Mouse (Mus musculus) lung, embryonic 14.5 days (tissue): ENCODE measurements around the gene Pgp. TPM values are rescaled to one million over a fixed set of nuclear protein-coding genes. Genes with fewer than 3 reads are reported as not detected.
A peak's percentile ranks its signal among the peaks of the same experiment; 100 is the strongest.

Experiments used
- ATAC-seq: fragments of 200-750 bp; cut with Nextera tagmentation; 2 replicates; pipeline ENCODE4 v1.8.0; 2017; ENCODE audit warnings: mild to moderate bottlenecking, moderate TSS enrichment, moderate library complexity; ENCODE audit not compliant: insufficient read depth
- DNase-seq: peaks from one replicate; pipeline ENCODE4 v3.0.0-alpha.2; 2015
- H3K27ac ChIP-seq: fragments of 300-500 bp; sonication (generic); 2 replicates; pipeline ENCODE4 v1.5.1; 2014; ENCODE audit warnings: low read depth, mild to moderate bottlenecking, moderate library complexity
- H3K27me3 ChIP-seq: fragments of 300-500 bp; sonication (generic); 2 replicates; pipeline ENCODE4 v1.6.1; 2014; ENCODE audit warnings: low read length, control low read depth; ENCODE audit not compliant: insufficient read depth
- H3K36me3 ChIP-seq: fragments of 300-500 bp; sonication (generic); 2 replicates; pipeline ENCODE4 v1.6.1; 2014; ENCODE audit warnings: control low read depth; ENCODE audit not compliant: insufficient read depth
- H3K4me1 ChIP-seq: fragments of 300-500 bp; sonication (generic); 2 replicates; pipeline ENCODE4 v1.6.1; 2014; ENCODE audit warnings: antibody characterized with exemption, control low read depth; ENCODE audit not compliant: insufficient read depth
- H3K4me2 ChIP-seq: fragments of 300-500 bp; sonication (generic); 2 replicates; pipeline ENCODE4 v1.6.1; 2014; ENCODE audit warnings: mild to moderate bottlenecking
- H3K4me3 ChIP-seq: fragments of 300-500 bp; sonication (generic); 2 replicates; pipeline ENCODE4 v1.5.1; 2014; ENCODE audit warnings: low read depth, low read length
- H3K9ac ChIP-seq: fragments of 300-500 bp; sonication (generic); 2 replicates; pipeline ENCODE4 v1.6.1; 2014
- H3K9me3 ChIP-seq: fragments of 300-500 bp; sonication (generic); 2 replicates; pipeline ENCODE4 v1.6.1; 2016; ENCODE audit warnings: low read depth, low read length, control low read depth
- CTCF ChIP-seq: IDR thresholded peaks from 2 replicates; pipeline ENCODE4 v1.5.1; 2016; ENCODE audit warnings: antibody characterized with exemption, low read depth
- WGBS: fragments of 180-500 bp; shearing (Covaris S2); extraction: QIAGEN DNeasy Blood & Tissue Kit; methylation state at CpG from one replicate; pipeline ENCODE4 v1.1.7; 2014; 5-methylcytosine and 5-hydroxymethylcytosine counted together
- polyA plus RNA-seq: library from polyadenylated mRNA; unstranded; fragments of >200 nt; fragmentation: Nextera tagmentation; extraction: Ambion mirVana; gene quantifications from 2 replicates; pipeline ENCODE4 v1.2.1, GENCODE M21; 2014

Pgp gene
- polyA plus RNA-seq, 1 experiment from 2014 or later: 60.2 TPM

- peak; percentile 72 for DNase-seq
- TF ChIP-seq CTCF: peak; percentile 58
- H3K4me3 ChIP-seq: no peak overlapping the region
These were observed 8.6 kb upstream of the Pgp start for GRCm38 (mm10) chr17:24461580-24461979.

GRCm38 (mm10) chr17:24462932-24463331, 7.3 kb upstream of the Pgp start:
- TF ChIP-seq CTCF: no peak
- Histone ChIP-seq H3K9me3 (no peaks in the 10 kb centered on the region), H3K36me3 (no peaks in the 10 kb centered on the region), H3K9ac (no peak overlapping the region), H3K27ac (no peak overlapping the region), H3K4me1 (no peaks in the 10 kb centered on the region), H3K27me3 (no peaks in the 10 kb centered on the region), H3K4me2 (no peak overlapping the region), H3K4me3 (no peak overlapping the region)
- ATAC-seq (no peak), DNase-seq (no peak)
- WGBS: 58% methylated on average over 1 of the region's 1 CpGs

More at GRCm38 (mm10) chr17:24461580-24461979, 8.6 kb upstream of the Pgp start:
- Histone ChIP-seq H3K27me3 (no peaks in the 10 kb centered on the region), H3K4me1 (no peaks in the 10 kb centered on the region), H3K4me2 (no peak overlapping the region), H3K36me3 (no peaks in the 10 kb centered on the region), H3K9ac (no peak overlapping the region), H3K27ac (no peak overlapping the region), H3K9me3 (no peaks in the 10 kb centered on the region)
- no peak for ATAC-seq
- 64% methylated on average over 2 of the region's 2 CpGs for WGBS

- Histone ChIP-seq H3K9ac (no peak overlapping the region), H3K27me3 (no peaks in the 10 kb centered on the region), H3K27ac (no peak overlapping the region), H3K9me3 (no peaks in the 10 kb centered on the region), H3K4me1 (no peaks in the 10 kb centered on the region), H3K4me2 (no peak overlapping the region), H3K4me3 (no peak overlapping the region), H3K36me3 (no peaks in the 10 kb centered on the region)
- peak; percentile 21 for TF ChIP-seq CTCF
- DNase-seq: no peak
- 53% methylated on average over 6 of the region's 6 CpGs for WGBS
- no peak for ATAC-seq
These were observed 6.6 kb upstream of the Pgp start for GRCm38 (mm10) chr17:24463374-24464133.

GRCm38 (mm10) chr17:24468636-24469246, 1.5 kb upstream of the Pgp start:
- Histone ChIP-seq H3K27ac (no peak overlapping the region), H3K4me3 (no peak overlapping the region), H3K9ac (no peak overlapping the region), H3K4me1 (peaks cover 11% of the 10 kb centered on the region), H3K36me3 (peaks cover 10% of the 10 kb centered on the region), H3K9me3 (no peaks in the 10 kb centered on the region), H3K4me2 (no peak overlapping the region), H3K27me3 (no peaks in the 10 kb centered on the region)
- no peak for TF ChIP-seq CTCF
- 85% methylated on average over 5 of the region's 5 CpGs for WGBS
- DNase-seq: no peak
- ATAC-seq: no peak

- Histone ChIP-seq H3K9me3 (no peaks in the 10 kb centered on the region), H3K27ac (peak overlapping the region; percentile 71), H3K27me3 (no peaks in the 10 kb centered on the region), H3K36me3 (peaks cover 17% of the 10 kb centered on the region), H3K4me3 (peak overlapping the region; percentile 85), H3K9ac (peak overlapping the region; percentile 81), H3K4me2 (peak overlapping the region; percentile 98), H3K4me1 (peaks cover 11% of the 10 kb centered on the region)
- ATAC-seq (no peak), DNase-seq (no peak)
- WGBS: 16% methylated on average over 7 of the region's 7 CpGs
- TF ChIP-seq CTCF: no peak
These were observed 769 bp upstream of the Pgp start for GRCm38 (mm10) chr17:24469336-24469909.

GRCm38 (mm10) chr17:24470701-24471527, 722 bp downstream of the Pgp start:
- peak overlapping the region; percentile 98 for H3K4me2 ChIP-seq
- peak; percentile 46 for ATAC-seq
- no peaks in the 10 kb centered on the region for H3K27me3 ChIP-seq
- H3K9me3 ChIP-seq: no peaks in the 10 kb centered on the region
- peaks cover 11% of the 10 kb centered on the region for H3K4me1 ChIP-seq
- under 1% methylated on average over 67 of the region's 68 CpGs for WGBS
- H3K9ac ChIP-seq: peak overlapping the region; percentile 81
- peaks cover 32% of the 10 kb centered on the region for H3K36me3 ChIP-seq
- no peak for TF ChIP-seq CTCF
- H3K27ac ChIP-seq: peak overlapping the region; percentile 71
- DNase-seq: peak; percentile 49
- H3K4me3 ChIP-seq: peak overlapping the region; percentile 85

GRCm38 (mm10) chr17:24472512-24472911, 2.3 kb downstream of the Pgp start:
- H3K27ac ChIP-seq: no peak overlapping the region
- no peak for ATAC-seq
- no peak overlapping the region for H3K9ac ChIP-seq

More at GRCm38 (mm10) chr17:24472512-24472911, 2.3 kb downstream of the Pgp start:
- H3K36me3 ChIP-seq: peaks cover 45% of the 10 kb centered on the region
- no peak for TF ChIP-seq CTCF
- peaks cover 11% of the 10 kb centered on the region for H3K4me1 ChIP-seq
- peak; percentile 56 for DNase-seq
- peak overlapping the region; percentile 85; the same call in 1 of the 2 replicates for H3K4me3 ChIP-seq
- no peaks in the 10 kb centered on the region for H3K27me3 ChIP-seq
- 79% methylated on average over 4 of the region's 4 CpGs for WGBS
- H3K9me3 ChIP-seq: no peaks in the 10 kb centered on the region
- H3K4me2 ChIP-seq: peak overlapping the region; percentile 98
